Mouse (Mus musculus) CD4-positive naive resting alpha-beta T cell, adult 76 days (primary cell): ENCODE measurements around the gene Tuba8. TPM values are rescaled to one million over a fixed set of nuclear protein-coding genes. Genes with fewer than 3 reads are reported as not detected.

ENCODE experiments used
- total RNA-seq: library from RNA; stranded (reverse); gene quantifications from one replicate; pipeline ENCODE4 v1.2.4, GENCODE M21; 2023

Gene Tuba8
- not detected for total RNA-seq

DNA sequence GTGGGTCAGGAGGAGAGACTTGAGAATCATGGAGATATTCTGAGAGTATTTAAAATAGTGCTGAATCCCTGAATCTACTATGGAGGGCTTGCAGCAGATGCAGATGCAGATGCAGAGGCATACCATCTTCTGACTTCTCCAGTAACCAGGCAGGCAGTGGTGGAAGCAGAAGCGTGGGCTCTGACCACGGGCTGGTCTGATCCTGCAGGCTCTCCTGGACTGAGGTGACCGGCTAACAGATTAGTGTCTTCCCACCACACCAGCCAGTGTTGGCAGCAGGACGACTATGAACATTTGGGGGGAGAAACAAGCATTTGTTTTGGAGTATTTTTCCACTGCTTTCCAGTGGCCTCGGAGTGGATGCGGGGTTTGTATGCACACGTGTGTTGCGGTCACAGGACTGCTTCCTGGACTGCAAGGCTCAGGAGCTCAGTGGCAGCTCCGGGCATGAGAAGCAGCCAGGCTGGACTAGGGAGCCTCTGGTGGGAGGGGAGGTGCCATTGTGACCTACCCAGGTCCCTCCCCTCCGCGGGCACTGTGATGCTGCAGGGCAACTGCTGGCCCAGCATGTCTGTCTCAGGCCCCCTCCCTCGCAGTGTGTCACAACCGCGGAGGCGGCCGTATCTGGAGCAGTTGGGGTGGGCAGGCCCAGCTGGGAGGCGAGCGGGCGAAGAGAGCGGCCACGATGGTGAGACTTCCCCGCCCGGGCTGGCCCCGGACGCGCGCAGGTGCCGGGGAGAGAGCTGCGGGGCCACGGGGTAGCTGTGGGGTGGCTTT, at the start of gene Tuba8:
Gene Tuba8, plus strand, starts transcription at position 548 of the 777 bp plus-strand sequence.

DNA sequence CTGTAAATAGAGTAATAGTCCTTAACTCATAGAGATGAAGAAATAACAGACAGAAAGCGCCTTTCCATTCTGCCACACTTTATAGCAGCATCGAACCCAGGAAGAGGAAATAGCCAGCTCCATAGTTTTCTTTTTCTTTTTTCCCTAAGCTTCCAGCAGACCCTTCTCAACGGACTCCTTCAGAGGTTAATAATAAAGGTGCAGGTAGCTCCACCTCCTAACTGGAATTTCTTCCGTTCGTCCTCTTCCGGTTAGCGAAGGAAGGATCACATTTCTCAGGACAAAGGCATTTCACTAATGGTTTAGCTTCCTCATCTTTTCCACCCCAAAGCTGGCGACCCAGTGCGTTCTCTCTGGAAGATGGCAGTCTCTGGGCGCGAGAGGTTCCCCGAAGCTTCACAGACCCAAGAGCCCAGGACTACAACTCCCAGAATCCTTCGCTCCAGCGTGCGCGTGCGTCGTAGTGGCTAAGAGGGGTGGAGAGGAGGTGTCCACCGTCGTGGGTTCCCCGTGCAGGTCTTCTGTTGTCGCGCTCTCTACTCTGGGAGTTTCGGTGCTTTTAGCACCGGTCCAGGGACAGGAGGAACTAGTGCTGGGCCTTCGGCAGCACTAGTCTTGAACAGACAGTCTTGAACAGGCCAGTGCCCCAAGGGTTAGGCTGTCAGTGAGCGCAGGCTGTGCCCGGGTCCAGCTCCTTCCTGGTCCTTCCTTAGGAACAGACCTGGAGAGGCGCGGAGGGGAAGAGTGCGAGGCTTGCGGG, 26.9 kb upstream of the Tuba8 start, which contains the start of gene Pex26:
Gene Pex26, plus strand, starts transcription at position 254 of the 760 bp plus-strand sequence.

DNA sequence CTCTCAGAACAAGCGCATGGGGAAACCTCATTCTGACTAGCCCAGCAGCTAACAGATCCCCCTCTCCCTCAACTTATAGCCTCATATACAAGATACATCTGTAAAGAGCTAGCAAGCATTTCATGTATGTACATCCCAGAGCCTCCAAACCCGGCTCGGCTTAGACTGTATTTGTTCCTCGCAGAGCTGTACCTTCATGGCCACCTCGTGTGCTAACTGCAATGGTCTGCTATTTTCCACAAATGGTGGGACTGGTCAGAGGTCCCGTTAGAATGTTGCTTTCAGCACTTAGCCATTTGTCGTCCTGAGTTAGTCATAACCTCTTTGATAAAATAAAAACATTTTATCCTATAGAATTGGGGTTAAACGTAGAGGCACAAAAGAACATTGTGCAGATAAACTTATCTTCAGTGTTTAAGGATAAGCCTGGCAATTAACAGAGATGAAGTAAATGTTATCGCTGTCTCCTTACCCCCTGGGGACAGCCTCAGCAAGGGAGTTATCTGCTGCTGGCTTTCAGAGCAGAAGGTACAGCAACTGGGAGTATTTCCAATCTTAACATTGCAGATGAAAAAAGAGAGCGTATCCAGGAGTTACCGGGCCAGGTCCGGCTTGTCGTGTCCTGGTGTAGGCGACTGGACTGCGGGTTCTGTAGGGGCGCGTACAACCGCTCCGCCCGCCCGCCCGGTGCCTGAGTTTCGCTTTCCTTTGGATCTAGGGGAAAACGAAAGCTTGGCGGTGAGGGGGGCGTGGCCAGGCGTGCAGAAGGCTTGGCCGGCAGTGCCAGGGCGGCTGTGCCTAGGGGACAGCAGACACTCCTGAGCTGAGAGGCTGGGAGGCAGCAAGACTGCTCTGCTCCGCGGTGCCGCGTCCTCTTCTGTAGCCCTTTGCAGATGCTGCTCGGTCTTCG, 34.9 kb downstream of the Tuba8 start, which contains the start of gene Usp18:
Gene Usp18, plus strand, starts transcription at position 780 of the 910 bp plus-strand sequence.

Other genes with a start within 250 kb of the Tuba8 start
- gene Mical3, start 79.7 kb upstream of the Tuba8 start, total RNA-seq: 52.7 TPM
- 6.8 TPM for gene Pex26, start 27.0 kb upstream of the Tuba8 start, total RNA-seq
- 13.4 TPM for gene Usp18, start 35.2 kb downstream of the Tuba8 start, total RNA-seq
- 0.23 TPM for gene Slc6a13, start 89.5 kb downstream of the Tuba8 start, total RNA-seq
- not detected for gene Slc6a12, start 132.4 kb downstream of the Tuba8 start, total RNA-seq